Comparison of ENCODE assay signal across 8 mouse cellular contexts in genomic region chr7:79504723-79505122, GRCm38 (mm10). TPM values are rescaled to one million over a fixed set of nuclear protein-coding genes. Genes with fewer than 3 reads are reported as not detected.
DNase-seq lines count a peak whose midpoint lies in the region; ATAC-seq lines count a peak whose summit lies in the region.

No protein-coding gene starts in this region.

- ATAC-seq in frontal cortex, adult (ENCODE audit: low TSS enrichment), result peak; percentile 48
- no peak for ATAC-seq in liver, embryonic 12.5 days

- peaks cover 15% of the 10 kb centered on the region for H3K4me1 ChIP-seq in liver, embryonic 12.5 days

- no peak overlapping the region for H3K9ac ChIP-seq in liver, embryonic 12.5 days

- H3K4me2 ChIP-seq in liver, embryonic 12.5 days, result peak overlapping the region; percentile 55

- no peaks in the 10 kb centered on the region for H3K9me3 ChIP-seq in liver, embryonic 12.5 days (replicated peaks)

- no peaks in the 10 kb centered on the region for H3K36me3 ChIP-seq in liver, embryonic 12.5 days

- H3K27ac ChIP-seq in liver, embryonic 12.5 days, result no peak overlapping the region

- H3K27me3 ChIP-seq in liver, embryonic 12.5 days (replicated peaks), result peaks cover 100% of the 10 kb centered on the region

- H3K4me3 ChIP-seq in liver, embryonic 12.5 days, result peak overlapping the region; percentile 29

- peak; percentile 29 to 63 for DNase-seq in adrenal gland, adult (ENCODE audit: inconsistent age in 2 of 2, low spot score in 1 of 2)
- no peak for DNase-seq in adrenal gland, postnatal 4 days (ENCODE audit: low spot score in 2 of 2)
- peak; percentile 96 for DNase-seq in cerebellum, adult 9-10 months
- peak; percentile 11 to 42 for DNase-seq in kidney, postnatal 36 days
- peak; percentile 88 for DNase-seq in retina, embryonic 14.5 days (ENCODE audit: low spot score)
- no peak for DNase-seq in urinary bladder, postnatal 14 days (ENCODE audit: low spot score)

- 1% methylated on average over 41 of the region's 42 CpGs for WGBS in liver, embryonic 12.5 days (ENCODE audit: insufficient replicate concordance)

RNA-seq across cellular contexts. Expression of gene Polg, which starts 38.6 kb away (rescaled TPM):
- 10 to 100 TPM; 87.2 to 93.7 TPM for total RNA-seq in adrenal gland, postnatal 4 days (2021)
- 33.1 and 33.8 TPM in 2 replicates for polyA plus RNA-seq in liver, embryonic 12.5 days (2016; fragmentation: Nextera tagmentation; extraction: Ambion mirVana)

Comparison
In these comparisons a context has a peak if more than half of its experiments do, and no peak if none do; other contexts are left out.
1. DNase-seq: peak in adrenal gland, adult (2 of 2), cerebellum, adult 9-10 months (single experiment), kidney, postnatal 36 days (2 of 2) and retina, embryonic 14.5 days (single experiment); none in adrenal gland, postnatal 4 days (0 of 2) and urinary bladder, postnatal 14 days (single experiment).